In the genomic region with DNA sequence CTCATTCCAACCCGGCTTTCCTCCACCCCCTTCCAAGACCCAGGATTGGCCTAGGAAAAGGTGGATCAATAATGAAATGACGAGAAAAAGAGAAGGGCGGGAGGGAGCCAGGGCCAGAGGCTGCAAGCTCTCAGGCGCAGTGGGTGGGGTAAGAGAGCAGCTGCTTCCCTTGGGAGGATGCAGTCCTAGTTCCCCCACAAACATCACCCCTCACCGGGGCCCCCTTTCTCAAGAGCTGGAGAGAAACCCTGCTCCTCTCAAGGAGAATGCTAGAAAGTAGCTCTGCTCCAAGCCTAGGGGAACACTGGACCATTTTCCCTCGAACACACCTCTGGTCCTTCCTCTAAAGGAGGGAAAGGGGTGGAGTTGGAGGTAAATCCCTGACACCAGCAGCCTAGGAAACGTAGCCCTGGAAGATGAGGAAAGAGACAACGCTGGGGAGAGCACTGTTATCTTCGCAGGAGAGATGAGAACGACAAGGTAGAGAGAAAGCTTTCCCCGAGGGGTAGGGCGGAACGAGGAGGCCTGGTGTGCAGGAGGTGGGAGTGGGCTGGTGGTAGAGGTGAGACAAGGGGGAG, we compare ENCODE assay signal across 8 mouse cellular contexts. TPM values are rescaled to one million over a fixed set of nuclear protein-coding genes. Genes with fewer than 3 reads are reported as not detected.
A peak's percentile ranks its signal among the peaks of the same experiment; 100 is the strongest.
DNase-seq lines count a peak whose midpoint lies in the region; ATAC-seq and TF ChIP-seq lines count a peak whose summit lies in the region.

No protein-coding gene starts in this region.

- H3K9ac ChIP-seq in intestine, embryonic 16.5 days (ENCODE audit: low read depth, low read length), result peak overlapping the region; percentile 94
- peak overlapping the region; percentile 97 for H3K9ac ChIP-seq in midbrain, embryonic 15.5 days

- H3K27me3 ChIP-seq in kidney, adult 2 months (replicated peaks; ENCODE audit: control insufficient read depth, insufficient read depth, low read length), result no peaks in the 10 kb centered on the region
- peaks cover 27% of the 10 kb centered on the region for H3K27me3 ChIP-seq in erythroblast, embryonic 14.5 days (ENCODE audit: control insufficient read depth)
- H3K27me3 ChIP-seq in intestine, embryonic 16.5 days (replicated peaks; ENCODE audit: control insufficient read depth, insufficient read depth, low read length), result no peaks in the 10 kb centered on the region
- no peaks in the 10 kb centered on the region for H3K27me3 ChIP-seq in midbrain, embryonic 15.5 days (replicated peaks)

- TF ChIP-seq CTCF in kidney, adult 2 months (conservative IDR thresholded peaks at IDR 0.05; ENCODE audit: insufficient read depth, insufficient read length, low read depth, low read length), result no peak

- H3K4me1 ChIP-seq in kidney, adult 2 months (ENCODE audit: control insufficient read depth, insufficient read depth, low read length), result peaks cover 20% of the 10 kb centered on the region
- peaks cover 42% of the 10 kb centered on the region for H3K4me1 ChIP-seq in erythroblast, embryonic 14.5 days (ENCODE audit: control insufficient read depth)
- peaks cover 46% of the 10 kb centered on the region for H3K4me1 ChIP-seq in intestine, embryonic 16.5 days (ENCODE audit: control insufficient read depth, insufficient read depth, low read length)
- peaks cover 54% of the 10 kb centered on the region for H3K4me1 ChIP-seq in midbrain, embryonic 15.5 days

- peak overlapping the region; percentile 95 for H3K4me2 ChIP-seq in intestine, embryonic 16.5 days (ENCODE audit: low read depth, low read length)
- H3K4me2 ChIP-seq in midbrain, embryonic 15.5 days, result peak overlapping the region; percentile 98

- TF ChIP-seq POLR2A in kidney, adult 2 months (IDR thresholded peaks at IDR 0.05; ENCODE audit: low read depth, low read length), result no peak

- no peaks in the 10 kb centered on the region for H3K9me3 ChIP-seq in erythroblast, embryonic 14.5 days (ENCODE audit: control insufficient read depth, low read length)
- no peaks in the 10 kb centered on the region for H3K9me3 ChIP-seq in intestine, embryonic 16.5 days (ENCODE audit: control insufficient read depth, low read length)
- no peaks in the 10 kb centered on the region for H3K9me3 ChIP-seq in midbrain, embryonic 15.5 days

- 1% methylated on average over 13 of the region's 13 CpGs for WGBS in kidney, adult 2 months
- WGBS in intestine, embryonic 16.5 days, result under 1% methylated on average over 13 of the region's 13 CpGs
- WGBS in midbrain, embryonic 15.5 days, result under 1% methylated on average over 13 of the region's 13 CpGs

- ATAC-seq in intestine, embryonic 16.5 days, result no peak
- no peak for ATAC-seq in midbrain, embryonic 15.5 days (replicated peaks)

- no peak for DNase-seq in kidney, adult 2 months
- DNase-seq in kidney, postnatal 36 days, result no peak
- DNase-seq in Muller cell, postnatal 12 days (ENCODE audit: inconsistent ontology term), result peak; percentile 40
- DNase-seq in thymus, postnatal 14 days, result peak; percentile 74
- DNase-seq in layer of hippocampus, adult 9-10 months (ENCODE audit: low spot score), result no peak

- no peak overlapping the region for H3K27ac ChIP-seq in kidney, adult 2 months (ENCODE audit: insufficient read depth, low read depth, low read length)
- H3K27ac ChIP-seq in intestine, embryonic 16.5 days (ENCODE audit: low read length), result peak overlapping the region; percentile 93
- peak overlapping the region; percentile 98 for H3K27ac ChIP-seq in midbrain, embryonic 15.5 days

- peak overlapping the region; percentile 90 for H3K4me3 ChIP-seq in kidney, adult 2 months (ENCODE audit: insufficient read depth, low read depth, low read length)
- H3K4me3 ChIP-seq in erythroblast, embryonic 14.5 days (replicated peaks), result peak overlapping the region; percentile 95
- H3K4me3 ChIP-seq in intestine, embryonic 16.5 days (ENCODE audit: low read length), result peak overlapping the region; percentile 99
- peak overlapping the region; percentile 96 for H3K4me3 ChIP-seq in midbrain, embryonic 15.5 days

- no peaks in the 10 kb centered on the region for H3K36me3 ChIP-seq in kidney, adult 2 months (ENCODE audit: control insufficient read depth, insufficient read depth, low read length)
- H3K36me3 ChIP-seq in erythroblast, embryonic 14.5 days (ENCODE audit: control insufficient read depth), result peaks cover 19% of the 10 kb centered on the region
- no peaks in the 10 kb centered on the region for H3K36me3 ChIP-seq in intestine, embryonic 16.5 days (ENCODE audit: control insufficient read depth, insufficient read depth, low read length)
- no peaks in the 10 kb centered on the region for H3K36me3 ChIP-seq in midbrain, embryonic 15.5 days (replicated peaks)

RNA-seq across cellular contexts. Expression of a gene that starts 1.3 kb away (rescaled TPM):
- 12.1 and 13.9 TPM in 2 replicates for polyA plus RNA-seq in kidney, adult 2 months (2012; rRNA removed)
- polyA plus RNA-seq in erythroblast, embryonic 14.5 days (2012), result 0.29 and 0.38 TPM in 2 replicates
- polyA plus RNA-seq in intestine, embryonic 16.5 days (2015; fragmentation: Nextera tagmentation; extraction: Ambion mirVana), result 5.3 and 7.7 TPM in 2 replicates
- 23.5 and 25.6 TPM in 2 replicates for polyA plus RNA-seq in midbrain, embryonic 15.5 days (2015; fragmentation: Nextera tagmentation; extraction: Ambion mirVana)

RNA-seq across cellular contexts. Expression of a gene that starts 40.8 kb away (rescaled TPM):
- polyA plus RNA-seq in kidney, adult 2 months (2012; rRNA removed), result 732 and 924 TPM in 2 replicates
- polyA plus RNA-seq in erythroblast, embryonic 14.5 days (2012), result 7.2 and 8.5 TPM in 2 replicates
- polyA plus RNA-seq in intestine, embryonic 16.5 days (2015; fragmentation: Nextera tagmentation; extraction: Ambion mirVana), result 937 and 949 TPM in 2 replicates
- 670 and 687 TPM in 2 replicates for polyA plus RNA-seq in midbrain, embryonic 15.5 days (2015; fragmentation: Nextera tagmentation; extraction: Ambion mirVana)

Comparison
In these comparisons a context has a peak if more than half of its experiments do, and no peak if none do; other contexts are left out.
1. DNase-seq: peak in Muller cell, postnatal 12 days (single experiment) and thymus, postnatal 14 days (single experiment); none in kidney, adult 2 months (single experiment), kidney, postnatal 36 days (0 of 2) and layer of hippocampus, adult 9-10 months (single experiment).
2. RNA of a gene that starts 40.8 kb away (polyA plus RNA-seq): 937 to 949 TPM in intestine, embryonic 16.5 days, 732 to 924 TPM in kidney, adult 2 months and 670 to 687 TPM in midbrain, embryonic 15.5 days; 7.2 to 8.5 TPM in erythroblast, embryonic 14.5 days; every median in the first group is over 10 times any median in the second.
3. Peak in every context shown above with its lines, with median percentiles within 50 percentile points of each other: H3K4me3 ChIP-seq.